Mouse (Mus musculus) adrenal gland, adult 10 weeks (tissue): ENCODE measurements around the gene Nisch. TPM values are rescaled to one million over a fixed set of nuclear protein-coding genes. Genes with fewer than 3 reads are reported as not detected.

Experiments used
- polyA plus RNA-seq: library from polyadenylated mRNA; stranded (reverse); fragments of 350-450 nt; fragmentation: Illumina TruSeq; extraction: RNeasy Lipid Tissue Mini Kit (QIAGEN cat#74804); gene quantifications from one replicate; pipeline ENCODE4 v1.2.3, GENCODE M21; 2014; ENCODE audit warnings: low read depth, low replicate concordance

The Nisch gene
- polyA plus RNA-seq: 64.7 TPM

DNA sequence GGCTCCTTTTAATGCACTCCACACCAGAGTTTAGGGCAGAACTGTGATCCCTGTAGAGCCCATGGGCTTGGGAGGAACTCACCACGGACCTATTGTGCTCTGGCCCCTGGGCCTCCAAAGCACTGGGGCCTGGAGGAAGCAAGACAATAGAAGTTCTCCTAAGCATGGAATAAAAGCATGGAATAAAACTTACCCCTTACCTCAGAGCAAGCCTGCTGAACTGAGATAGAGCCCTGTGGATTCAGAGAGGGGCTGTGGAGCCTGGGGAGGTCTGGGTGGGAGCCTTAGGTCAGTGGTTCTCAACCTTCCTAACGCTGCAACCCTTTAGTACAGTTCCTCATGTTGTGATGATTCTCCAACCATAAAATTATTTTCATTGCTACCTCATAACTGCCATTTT lies at the start of gene Nisch:
Gene Nisch, minus strand, starts transcription at position 101 of the 400 bp plus-strand sequence.

DNA sequence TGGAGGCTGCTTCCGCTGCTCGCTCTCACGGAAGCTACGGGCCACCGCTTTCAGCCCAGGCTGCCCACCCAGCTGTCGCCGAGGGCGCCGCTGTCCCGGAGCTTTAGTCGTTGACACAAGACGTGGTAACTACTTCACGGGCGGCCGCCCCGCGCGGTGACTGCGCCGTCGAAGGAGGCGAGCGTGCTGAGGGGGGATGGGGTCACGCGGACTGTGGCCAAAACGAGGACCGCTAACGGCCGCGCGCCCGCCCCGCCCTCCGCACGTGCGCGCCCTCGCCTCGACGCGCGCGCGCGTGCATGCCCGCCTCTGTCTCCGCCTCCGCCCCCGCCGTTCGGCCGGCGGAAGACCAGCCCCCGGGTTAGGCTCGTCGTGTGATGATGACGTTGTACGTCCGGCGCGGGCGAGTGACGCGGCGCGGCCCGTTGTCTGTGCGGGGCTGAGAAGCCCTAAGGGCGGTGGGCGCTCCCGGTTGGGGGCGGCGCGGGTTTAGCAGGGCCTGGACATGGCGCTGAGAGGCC lies 34.4 kb upstream of the Nisch start, which contains the start of the genes Phf7 and Bap1:
Gene Phf7, minus strand, starts transcription at position 234 of the 521 bp plus-strand sequence.
Gene Bap1, plus strand, starts transcription at position 367 of the 521 bp plus-strand sequence.

GRCm38 (mm10) chr14:31217666-31218065 lies 920 bp upstream of the Nisch start, which contains the start of gene Sema3g:
Sema3g (plus strand) TSS chr14:31217860.

GRCm38 (mm10) chr14:31208084-31208483 lies 8.7 kb downstream of the Nisch start, which contains the start of gene Tnnc1:
Tnnc1 (plus strand) TSS chr14:31208312.

DNA sequence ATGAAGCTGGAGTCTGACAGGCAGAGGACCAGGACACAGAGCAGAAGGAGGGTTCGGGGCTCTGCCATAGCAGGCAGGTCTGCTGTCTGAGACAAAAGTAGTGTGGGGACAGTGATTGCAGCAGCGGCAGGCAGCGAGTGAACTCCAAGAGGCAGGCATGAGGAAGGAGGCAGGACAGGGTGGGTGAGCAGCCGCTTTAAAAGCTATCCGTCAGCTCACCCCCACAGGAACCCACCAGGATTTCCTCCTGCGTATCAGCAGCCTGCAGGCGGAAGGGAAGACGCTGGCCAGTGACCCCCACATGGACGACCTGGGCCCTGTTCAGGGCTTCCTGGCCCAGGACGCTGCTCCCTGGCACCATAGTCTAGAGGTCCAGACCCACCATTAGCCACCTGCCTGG lies 48.3 kb downstream of the Nisch start, which contains the start of gene Stab1:
Gene Stab1, minus strand, starts transcription at position 217 of the 400 bp plus-strand sequence.

DNA sequence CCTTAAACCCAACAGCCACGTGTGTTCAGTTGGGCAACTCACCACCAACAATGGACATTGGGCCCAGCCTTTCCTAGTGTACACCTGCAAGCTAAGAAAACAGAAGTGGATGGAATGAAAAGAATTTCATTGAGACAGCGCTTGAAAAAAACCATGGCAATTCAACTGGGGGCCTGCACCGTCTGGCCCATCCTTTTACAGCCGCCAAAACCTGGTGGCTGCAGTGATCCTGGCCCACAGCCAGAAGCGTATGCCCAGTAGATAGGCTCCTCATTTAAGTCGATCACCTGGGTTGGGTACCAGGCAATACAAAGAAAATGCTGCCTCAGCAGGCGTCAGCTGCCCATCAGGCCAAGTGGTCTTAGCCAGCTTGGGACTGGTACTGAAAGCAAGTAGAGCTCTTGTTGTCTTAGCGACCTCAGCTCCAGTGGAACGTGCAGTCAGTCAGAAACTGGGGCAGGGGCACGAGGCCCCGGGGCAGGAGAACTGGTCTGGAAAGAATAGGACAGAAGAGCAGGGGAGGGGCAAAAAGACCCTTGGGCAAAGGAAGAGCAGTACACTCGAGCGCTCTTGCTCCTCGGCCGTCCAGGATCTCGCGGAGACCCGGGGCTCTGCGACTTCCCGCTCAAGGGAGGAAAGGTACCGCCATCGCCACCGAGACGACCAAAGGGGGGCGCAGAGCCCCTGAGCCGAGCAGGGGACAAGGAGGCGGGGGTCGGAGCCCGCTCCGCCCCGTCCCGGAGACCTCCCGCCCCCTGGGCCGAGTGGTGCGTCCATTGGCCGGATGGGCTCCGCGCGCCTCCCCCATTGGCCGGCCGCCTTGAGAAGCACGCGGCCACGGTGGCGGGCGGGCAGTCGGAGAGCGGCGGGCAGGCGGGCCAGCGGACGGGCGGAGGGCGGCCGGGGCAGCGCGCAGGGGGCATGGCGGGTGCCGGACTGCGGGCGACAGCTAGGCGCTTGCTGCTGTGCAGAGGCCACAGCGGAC lies 86.2 kb downstream of the Nisch start, which contains the start of gene Nt5dc2:
Gene Nt5dc2, plus strand, starts transcription at position 818 of the 985 bp plus-strand sequence.

DNA sequence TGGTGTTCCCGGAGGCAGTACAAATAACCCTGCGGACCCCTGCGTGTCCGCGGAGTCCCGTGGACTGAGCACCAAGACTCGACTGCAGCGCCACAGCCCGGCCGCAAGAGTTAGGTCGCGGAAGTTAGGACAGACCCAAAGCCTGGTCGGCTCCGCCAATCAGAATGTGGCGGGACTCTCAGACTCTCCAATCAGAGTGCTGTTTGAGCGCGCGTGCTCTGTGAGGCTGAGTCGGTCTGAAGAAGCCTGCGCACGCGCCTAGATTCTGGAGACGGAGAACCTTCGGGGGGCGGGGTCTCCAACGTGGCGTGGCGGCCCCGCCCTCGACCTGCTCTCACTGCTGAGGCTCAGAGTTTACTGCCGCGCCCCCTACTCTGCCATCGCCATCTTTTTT lies 87.9 kb downstream of the Nisch start, which contains the start of gene Smim4:
Gene Smim4, minus strand, starts transcription at position 131 of the 394 bp plus-strand sequence.

Other genes with a start within 250 kb of the Nisch start
- gene Glt8d1, start 215.5 kb downstream of the Nisch start, polyA plus RNA-seq: 154 TPM
- gene Spcs1, start 215.3 kb downstream of the Nisch start, polyA plus RNA-seq: 454 TPM
- gene Pbrm1, start 197.8 kb downstream of the Nisch start, polyA plus RNA-seq: 93.6 TPM
- 211 TPM for gene Gnl3, start 197.8 kb downstream of the Nisch start, polyA plus RNA-seq
- 16.9 TPM for gene Smim4, start 88.0 kb downstream of the Nisch start, polyA plus RNA-seq
- gene Nt5dc2, start 85.9 kb downstream of the Nisch start, polyA plus RNA-seq: 1.5 TPM
- 5.4 TPM for gene Stab1, start 48.3 kb downstream of the Nisch start, polyA plus RNA-seq
- not detected for gene Tnnc1, start 8.6 kb downstream of the Nisch start, polyA plus RNA-seq
- 1.7 TPM for gene Sema3g, start 914 bp upstream of the Nisch start, polyA plus RNA-seq
- 9.7 TPM for gene Phf7, start 34.4 kb upstream of the Nisch start, polyA plus RNA-seq
- 8.6 TPM for gene Bap1, start 34.5 kb upstream of the Nisch start, polyA plus RNA-seq
- 0.12 TPM for gene Dnah1, start 107.0 kb upstream of the Nisch start, polyA plus RNA-seq
- 177 TPM for gene Capn7, start 119.7 kb upstream of the Nisch start, polyA plus RNA-seq
- gene Sh3bp5, start 219.1 kb upstream of the Nisch start, polyA plus RNA-seq: 125 TPM